Mouse (Mus musculus) C2C12 (cell line): Measurements from ENCODE around the gene Nsun5.

Source experiments
- CEBPB ChIP-seq: IDR thresholded peaks from one replicate; pipeline ENCODE4 v1.6.1; 2011; ENCODE audit warnings: low read depth, mild to moderate bottlenecking, control low read depth, moderate library complexity
- CTCF ChIP-seq: IDR thresholded peaks from one replicate; pipeline ENCODE4 v1.5.1; 2011; ENCODE audit not compliant: control insufficient read depth, insufficient read depth, insufficient read length
- MAX ChIP-seq: IDR thresholded peaks from one replicate; pipeline ENCODE4 v1.6.1; 2011; ENCODE audit warnings: mild to moderate bottlenecking, control low read depth

GRCm38 (mm10) chr5:135357556-135357955 is 12.2 kb upstream of the Nsun5 start:
- TF ChIP-seq MAX (no peak), CTCF (no peak), CEBPB (no peak)
